Mouse (Mus musculus) neural tube, embryonic 13.5 days (tissue): ENCODE data around the gene Tas1r2. TPM values are rescaled to one million over a fixed set of nuclear protein-coding genes. Genes with fewer than 3 reads are reported as not detected.

Experiments used
- ATAC-seq: fragments of 200-750 bp; cut with Nextera tagmentation; 2 replicates; pipeline ENCODE4 v1.8.0; 2017; ENCODE audit warnings: low read depth, mild to moderate bottlenecking, moderate TSS enrichment, moderate library complexity
- H3K27ac ChIP-seq: fragments of 300-500 bp; sonication (generic); replicated peaks from 2 replicates; pipeline ENCODE4 v1.5.1; 2015; ENCODE audit warnings: moderate library complexity, mild to moderate bottlenecking, inconsistent platforms
- H3K27me3 ChIP-seq: fragments of 300-500 bp; sonication (generic); 2 replicates; pipeline ENCODE4 v1.6.1; 2015; ENCODE audit warnings: mild to moderate bottlenecking, inconsistent platforms
- H3K36me3 ChIP-seq: fragments of 300-500 bp; sonication (generic); 2 replicates; pipeline ENCODE4 v1.6.1; 2015; ENCODE audit warnings: mild to moderate bottlenecking, inconsistent platforms
- H3K4me1 ChIP-seq: fragments of 300-500 bp; sonication (generic); replicated peaks from 2 replicates; pipeline ENCODE4 v1.6.1; 2015; ENCODE audit warnings: inconsistent platforms
- H3K4me2 ChIP-seq: fragments of 300-500 bp; sonication (generic); 2 replicates; pipeline ENCODE4 v1.6.1; 2015; ENCODE audit warnings: inconsistent platforms, mild to moderate bottlenecking, moderate library complexity
- H3K4me3 ChIP-seq: fragments of 300-500 bp; sonication (generic); 2 replicates; pipeline ENCODE4 v1.5.1; 2015; ENCODE audit warnings: mild to moderate bottlenecking, inconsistent platforms
- H3K9ac ChIP-seq: fragments of 300-500 bp; sonication (generic); 2 replicates; pipeline ENCODE4 v1.6.1; 2015; ENCODE audit warnings: moderate library complexity, mild to moderate bottlenecking, inconsistent platforms
- H3K9me3 ChIP-seq: fragments of 300-500 bp; sonication (generic); 2 replicates; pipeline ENCODE4 v1.6.1; 2016; ENCODE audit warnings: inconsistent platforms
- WGBS: fragments of 180-500 bp; shearing (Covaris S2); methylation state at CpG from one replicate; pipeline ENCODE4 v1.1.7; 2015; 5-methylcytosine and 5-hydroxymethylcytosine counted together
- polyA plus RNA-seq: library from polyadenylated mRNA; unstranded; fragments of >200 nt; fragmentation: Nextera tagmentation; extraction: Ambion mirVana; gene quantifications from 2 replicates; pipeline ENCODE4 v1.2.1, GENCODE M21; 2015

The Tas1r2 gene
- not detected in 2 replicates for polyA plus RNA-seq

DNA sequence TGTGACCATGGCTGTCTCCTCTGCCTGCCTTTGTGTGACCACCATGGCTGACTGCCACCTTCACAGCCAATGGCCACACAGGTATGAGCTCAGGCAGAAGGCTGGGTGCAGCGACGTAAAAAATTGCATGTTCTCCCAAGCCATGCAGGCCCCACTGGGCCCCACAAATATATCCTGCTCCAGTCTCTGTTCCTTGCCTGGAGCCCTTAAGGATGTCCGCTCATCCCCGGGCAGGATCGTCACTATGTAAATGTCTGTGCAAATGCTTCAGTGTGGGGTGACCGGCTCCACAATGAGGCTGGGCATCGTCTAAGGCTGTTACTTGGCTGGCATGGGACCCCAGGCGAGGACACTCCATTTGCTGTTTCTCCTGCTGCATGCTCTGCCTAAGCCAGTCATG, at the start of gene Tas1r2:
TSS of gene Tas1r2 (plus strand) at position 301 of the 400 bp plus-strand sequence.
- 79% methylated on average over 8 of the region's 8 CpGs for WGBS
- Histone ChIP-seq H3K27ac (no peak within 1 kb of the TSS), H3K4me3 (no peak within 1 kb of the TSS), H3K4me2 (no peak within 1 kb of the TSS), H3K36me3 (peaks cover 9% of the 10 kb centered on the region; the same call in 1 of the 2 replicates), H3K9ac (no peak within 1 kb of the TSS), H3K27me3 (no peaks in the 10 kb centered on the region), H3K9me3 (no peaks in the 10 kb centered on the region), H3K4me1 (peaks cover 9% of the 10 kb centered on the region; the same call in 1 of the 2 replicates)
- ATAC-seq, result no peak

DNA sequence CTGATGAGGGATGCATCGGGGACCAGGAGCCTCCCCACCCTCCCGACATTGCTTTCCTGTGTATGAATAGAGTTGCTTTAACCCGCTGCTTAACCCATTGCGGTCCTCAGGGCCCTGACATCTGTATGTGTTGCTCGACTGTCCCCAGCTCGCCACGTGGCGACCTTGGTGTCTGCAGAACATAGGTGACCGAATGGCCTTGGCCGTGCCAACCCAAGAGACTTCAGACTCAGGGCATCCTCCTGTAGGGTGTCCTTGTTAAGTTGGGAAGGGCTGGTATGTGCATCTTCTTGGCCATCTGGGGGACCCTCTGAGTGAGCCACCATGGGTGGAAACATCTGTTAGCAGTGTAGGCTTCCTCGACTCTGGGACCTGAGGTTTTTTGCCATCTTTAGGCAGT, 48.1 kb upstream of the Tas1r2 start:
- H3K36me3 ChIP-seq, result peaks cover 47% of the 10 kb centered on the region
- ATAC-seq, result no peak
- no peaks in the 10 kb centered on the region for H3K27me3 ChIP-seq
- H3K9me3 ChIP-seq, result no peaks in the 10 kb centered on the region
- WGBS, result 89% methylated on average over 11 of the region's 11 CpGs
- no peak overlapping the region for H3K9ac ChIP-seq
- peaks cover 30% of the 10 kb centered on the region for H3K4me1 ChIP-seq
- H3K27ac ChIP-seq, result no peak overlapping the region
- no peak overlapping the region for H3K4me2 ChIP-seq
- H3K4me3 ChIP-seq, result no peak overlapping the region

DNA sequence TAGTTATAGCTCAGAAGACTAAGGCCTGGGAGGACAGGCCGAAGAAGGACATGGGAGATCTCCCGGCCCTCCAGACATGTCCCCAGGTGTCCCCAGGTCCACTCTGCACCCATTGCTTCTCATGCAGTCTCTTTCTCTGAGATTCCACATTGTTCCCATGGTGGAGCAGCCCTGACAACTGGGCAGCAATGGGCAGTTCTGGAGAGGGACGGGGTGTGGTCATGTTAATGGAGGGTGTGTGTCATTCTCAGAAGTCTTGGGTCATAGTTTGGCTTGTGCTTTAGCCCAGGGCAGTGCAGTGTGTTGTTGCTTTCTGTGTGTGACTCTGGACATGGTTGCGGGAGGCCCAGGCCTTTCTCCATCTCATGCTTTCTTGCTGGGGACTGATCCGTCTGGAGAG, 46.6 kb upstream of the Tas1r2 start:
- Histone ChIP-seq H3K4me2 (no peak overlapping the region), H3K4me3 (no peak overlapping the region), H3K9me3 (no peaks in the 10 kb centered on the region), H3K27ac (no peak overlapping the region), H3K36me3 (peaks cover 47% of the 10 kb centered on the region), H3K9ac (no peak overlapping the region), H3K27me3 (no peaks in the 10 kb centered on the region), H3K4me1 (peaks cover 30% of the 10 kb centered on the region)
- no peak for ATAC-seq
- WGBS, result 93% methylated on average over 5 of the region's 5 CpGs

DNA sequence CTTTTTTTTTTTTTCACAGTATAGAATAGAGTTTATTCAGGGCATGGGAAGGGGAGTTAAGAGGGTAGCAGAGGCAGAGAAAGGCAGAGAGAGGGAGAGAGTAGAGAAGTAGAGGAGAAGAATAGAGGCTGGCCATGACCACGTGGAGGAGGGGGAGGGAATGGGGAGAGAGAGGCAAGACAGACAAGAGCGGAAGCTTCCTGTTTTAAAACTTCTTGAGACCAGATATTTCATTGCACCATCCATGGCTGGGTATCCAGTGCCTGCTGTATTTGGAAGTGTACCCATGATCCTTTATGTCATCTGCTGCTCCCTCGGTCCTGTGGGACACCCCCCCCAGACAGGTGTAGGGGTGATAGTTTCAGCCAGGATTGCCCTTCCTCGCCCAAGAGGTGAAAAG, 44.4 kb upstream of the Tas1r2 start:
- H3K4me1 ChIP-seq, result peaks cover 17% of the 10 kb centered on the region
- no peak overlapping the region for H3K4me2 ChIP-seq
- H3K27me3 ChIP-seq, result no peaks in the 10 kb centered on the region
- H3K9ac ChIP-seq, result no peak overlapping the region
- peaks cover 58% of the 10 kb centered on the region for H3K36me3 ChIP-seq
- WGBS, result 76% methylated on average over 4 of the region's 4 CpGs
- ATAC-seq, result no peak
- no peak overlapping the region for H3K27ac ChIP-seq
- H3K9me3 ChIP-seq, result 0 out of 2 replicates have a peak, but pooled peaks cover 3% of the 10 kb centered on the region
- no peak overlapping the region for H3K4me3 ChIP-seq

DNA sequence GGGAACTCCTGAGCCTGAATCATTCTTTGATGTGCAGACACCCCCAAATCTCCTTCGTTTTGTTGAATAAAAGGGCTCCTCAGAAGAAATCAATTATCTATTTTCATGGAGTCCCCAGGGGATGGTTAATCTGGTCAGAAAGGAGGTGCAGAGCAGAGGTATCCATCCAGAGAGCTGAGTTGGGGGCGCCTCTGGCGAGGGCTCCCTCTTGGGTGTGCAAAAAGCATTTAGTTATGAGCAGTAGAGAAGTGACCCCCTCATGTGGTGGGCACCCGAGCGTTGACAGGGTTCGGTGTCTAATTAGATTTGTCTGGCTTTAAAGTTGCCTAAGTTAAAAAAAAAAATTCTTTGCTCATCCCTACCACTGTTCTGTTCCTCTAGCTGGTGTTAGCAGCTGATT, 42.4 kb upstream of the Tas1r2 start:
- no peak overlapping the region for H3K4me3 ChIP-seq
- H3K9me3 ChIP-seq, result 0 out of 2 replicates have a peak, but pooled peaks cover 3% of the 10 kb centered on the region
- H3K27me3 ChIP-seq, result no peaks in the 10 kb centered on the region
- peaks cover 63% of the 10 kb centered on the region for H3K36me3 ChIP-seq
- no peak overlapping the region; the same call in 1 of the 2 replicates for H3K9ac ChIP-seq
- no peak overlapping the region for H3K4me2 ChIP-seq
- peaks cover 18% of the 10 kb centered on the region for H3K4me1 ChIP-seq
- ATAC-seq, result 0 out of 2 replicates have a peak, but pooled peaks have one; percentile 9
- WGBS, result 50% methylated on average over 6 of the region's 6 CpGs
- H3K27ac ChIP-seq, result peak overlapping the region; percentile 69

DNA sequence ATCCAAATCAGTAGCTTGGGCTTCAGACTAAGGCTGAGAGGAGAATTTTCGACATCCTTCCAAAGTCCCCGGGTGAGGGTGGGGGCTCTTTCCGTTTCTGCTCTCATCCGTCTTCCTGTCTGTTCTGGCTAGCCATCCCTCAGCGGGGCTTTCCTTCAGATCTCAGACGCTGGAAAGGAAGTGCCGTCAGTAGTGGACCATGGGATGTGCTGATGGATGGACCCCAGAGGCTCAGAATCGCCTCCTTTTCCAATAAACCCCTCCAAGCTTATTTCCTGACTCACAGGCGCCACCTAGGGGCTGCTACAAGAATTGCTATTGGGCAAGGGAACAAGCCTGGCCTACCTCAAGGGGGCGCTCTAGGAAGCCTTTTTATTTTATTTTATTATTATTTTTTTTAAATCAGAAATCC, 41.8 kb upstream of the Tas1r2 start:
- H3K4me2 ChIP-seq, result peak overlapping the region; percentile 37
- peak overlapping the region; percentile 69 for H3K27ac ChIP-seq
- WGBS, result 6% methylated on average over 10 of the region's 10 CpGs
- ATAC-seq, result peak; percentile 60; the same call in 1 of the 2 replicates
- no peak overlapping the region for H3K9ac ChIP-seq
- peak overlapping the region; percentile 9; the same call in 1 of the 2 replicates for H3K4me3 ChIP-seq
- peaks cover 23% of the 10 kb centered on the region for H3K4me1 ChIP-seq
- H3K27me3 ChIP-seq, result no peaks in the 10 kb centered on the region
- H3K9me3 ChIP-seq, result 0 out of 2 replicates have a peak, but pooled peaks cover 3% of the 10 kb centered on the region
- peaks cover 63% of the 10 kb centered on the region for H3K36me3 ChIP-seq

DNA sequence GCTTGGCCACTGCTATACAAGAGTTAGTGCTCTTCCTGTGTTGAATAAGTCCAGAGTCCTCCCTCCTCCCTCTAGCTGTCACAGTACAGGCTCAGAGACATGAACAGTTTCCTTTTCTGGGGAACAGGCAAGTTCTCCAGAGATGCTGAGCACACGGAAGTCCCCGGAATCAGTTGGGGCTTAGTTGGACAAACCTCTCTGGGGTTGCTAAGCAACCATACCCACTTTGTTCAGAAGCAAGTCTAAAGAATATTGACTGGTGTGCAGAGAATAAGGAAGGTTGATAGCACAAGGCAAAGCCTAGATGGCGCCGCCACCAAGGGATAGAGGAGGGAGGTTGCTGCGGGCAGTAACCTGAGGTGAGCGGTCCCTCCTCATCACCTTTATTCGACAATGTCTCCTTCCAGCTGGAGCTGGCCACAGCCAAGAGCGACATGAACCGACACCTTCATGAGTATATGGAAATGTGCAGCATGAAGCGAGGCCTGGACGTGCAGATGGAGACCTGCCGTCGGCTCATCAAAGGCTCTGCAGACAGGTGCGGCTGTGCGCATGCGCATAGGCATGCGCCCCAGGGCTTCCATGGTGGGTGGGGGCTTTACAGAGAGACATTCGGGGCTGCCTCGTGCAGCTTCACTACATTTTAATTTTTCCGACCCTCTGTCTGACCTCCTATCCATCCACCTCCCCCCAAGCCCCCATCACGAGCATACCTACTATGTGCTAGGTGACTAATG, 38.6 kb upstream of the Tas1r2 start:
- Histone ChIP-seq H3K27ac (no peak overlapping the region), H3K9ac (0 out of 2 replicates have a peak overlapping the region, but pooled peaks have one; percentile 5), H3K4me3 (no peak overlapping the region), H3K4me2 (no peak overlapping the region), H3K9me3 (0 out of 2 replicates have a peak, but pooled peaks cover 3% of the 10 kb centered on the region), H3K27me3 (no peaks in the 10 kb centered on the region), H3K36me3 (peaks cover 42% of the 10 kb centered on the region), H3K4me1 (peaks cover 34% of the 10 kb centered on the region)
- no peak for ATAC-seq
- WGBS, result 92% methylated on average over 21 of the region's 21 CpGs

DNA sequence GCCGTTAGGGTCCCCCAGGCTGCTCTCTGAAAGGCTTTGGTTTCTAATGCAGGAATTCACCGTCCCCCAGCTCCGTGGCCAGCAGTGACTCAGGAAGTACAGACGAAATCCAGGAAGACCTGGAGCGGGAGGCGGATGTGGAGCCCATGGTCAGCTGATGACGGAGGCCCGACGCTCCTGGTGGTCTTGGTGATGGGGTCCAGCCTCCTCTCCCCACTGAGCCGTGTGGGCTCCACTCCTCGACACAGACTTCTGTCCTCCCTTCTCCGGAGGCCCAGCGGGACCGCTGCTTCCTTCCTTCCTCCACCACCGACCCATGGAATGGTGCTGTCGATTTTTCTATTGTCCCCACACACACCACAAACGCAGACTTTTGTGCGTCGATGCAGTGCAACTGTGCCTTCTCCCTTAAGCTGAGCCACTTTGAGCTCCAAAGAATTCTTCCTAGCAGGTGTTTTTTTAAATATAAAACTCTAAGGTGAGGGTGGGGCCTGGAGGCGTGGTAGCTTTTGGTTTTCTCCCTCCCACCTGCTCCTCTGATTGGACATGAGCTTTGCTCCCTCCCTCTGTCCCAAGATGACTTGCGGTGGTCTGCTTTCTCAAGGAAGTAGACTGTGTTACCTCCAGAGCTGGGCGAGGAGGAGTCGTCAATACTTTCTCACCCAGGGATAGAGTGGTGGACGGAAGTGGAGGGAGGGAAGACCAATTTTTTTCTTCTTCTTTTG, 36.9 kb upstream of the Tas1r2 start:
- H3K27me3 ChIP-seq, result no peaks in the 10 kb centered on the region
- WGBS, result 19% methylated on average over 24 of the region's 24 CpGs
- peak overlapping the region; percentile 50 for H3K9ac ChIP-seq
- 0 out of 2 replicates have a peak, but pooled peaks cover 3% of the 10 kb centered on the region for H3K9me3 ChIP-seq
- peak overlapping the region; percentile 11 for H3K27ac ChIP-seq
- H3K4me3 ChIP-seq, result peak overlapping the region; percentile 25
- H3K4me1 ChIP-seq, result peaks cover 22% of the 10 kb centered on the region
- peak overlapping the region; percentile 43 for H3K4me2 ChIP-seq
- peaks cover 42% of the 10 kb centered on the region for H3K36me3 ChIP-seq
- no peak; the same call in 1 of the 2 replicates for ATAC-seq

DNA sequence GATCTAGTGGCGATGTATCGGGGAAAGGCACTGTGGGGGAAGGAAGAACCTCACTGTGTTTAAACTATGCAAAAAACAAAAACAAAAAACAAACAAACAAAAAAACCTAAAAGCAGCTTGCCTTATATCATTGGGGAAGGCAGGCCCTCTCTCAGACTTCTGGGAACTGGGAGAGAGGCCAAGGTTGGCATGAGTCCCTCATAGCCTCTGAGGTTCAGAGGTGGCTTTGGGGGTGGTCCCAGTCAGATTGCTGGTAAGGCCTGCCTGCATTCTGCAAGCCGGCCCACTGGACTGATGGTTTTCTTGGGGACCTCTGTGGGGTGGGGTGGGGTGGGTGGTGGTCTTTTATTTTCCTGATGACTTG, 36.4 kb upstream of the Tas1r2 start:
- H3K27ac ChIP-seq, result peak overlapping the region; percentile 11; the same call in 1 of the 2 replicates
- 0 out of 2 replicates have a peak overlapping the region, but pooled peaks have one; percentile 25 for H3K4me3 ChIP-seq
- 0 out of 2 replicates have a peak, but pooled peaks cover 3% of the 10 kb centered on the region for H3K9me3 ChIP-seq
- peaks cover 23% of the 10 kb centered on the region for H3K4me1 ChIP-seq
- WGBS, result 80% methylated on average over 3 of the region's 3 CpGs
- H3K4me2 ChIP-seq, result peak overlapping the region; percentile 43
- ATAC-seq, result no peak
- peaks cover 42% of the 10 kb centered on the region for H3K36me3 ChIP-seq
- H3K27me3 ChIP-seq, result no peaks in the 10 kb centered on the region
- H3K9ac ChIP-seq, result 0 out of 2 replicates have a peak overlapping the region, but pooled peaks have one; percentile 50

DNA sequence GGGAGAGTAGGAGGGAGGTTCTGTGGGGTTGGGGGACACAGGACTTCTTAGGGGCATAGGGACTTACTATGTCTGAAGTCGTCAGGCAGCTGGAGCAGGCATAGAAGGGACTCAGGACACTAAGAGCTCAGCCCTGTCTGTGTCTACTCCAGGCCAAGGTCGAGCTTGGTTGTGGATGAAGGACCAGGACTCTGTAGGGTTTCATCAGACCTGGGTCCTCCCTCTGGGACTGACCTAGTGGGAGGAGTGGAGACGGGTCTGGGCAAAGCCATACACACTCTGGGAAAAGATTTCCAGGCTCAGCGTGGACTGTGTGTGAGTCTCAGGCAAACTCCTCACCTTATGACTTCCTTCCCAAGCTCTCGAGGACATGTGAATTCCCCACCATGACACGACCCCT, 33.6 kb upstream of the Tas1r2 start:
- peaks cover 42% of the 10 kb centered on the region for H3K4me1 ChIP-seq
- H3K9ac ChIP-seq, result no peak overlapping the region
- 85% methylated on average over 6 of the region's 6 CpGs for WGBS
- H3K36me3 ChIP-seq, result peaks cover 22% of the 10 kb centered on the region
- no peaks in the 10 kb centered on the region for H3K27me3 ChIP-seq
- no peak overlapping the region for H3K27ac ChIP-seq
- no peaks in the 10 kb centered on the region for H3K9me3 ChIP-seq
- no peak overlapping the region for H3K4me3 ChIP-seq
- no peak for ATAC-seq
- no peak overlapping the region for H3K4me2 ChIP-seq

DNA sequence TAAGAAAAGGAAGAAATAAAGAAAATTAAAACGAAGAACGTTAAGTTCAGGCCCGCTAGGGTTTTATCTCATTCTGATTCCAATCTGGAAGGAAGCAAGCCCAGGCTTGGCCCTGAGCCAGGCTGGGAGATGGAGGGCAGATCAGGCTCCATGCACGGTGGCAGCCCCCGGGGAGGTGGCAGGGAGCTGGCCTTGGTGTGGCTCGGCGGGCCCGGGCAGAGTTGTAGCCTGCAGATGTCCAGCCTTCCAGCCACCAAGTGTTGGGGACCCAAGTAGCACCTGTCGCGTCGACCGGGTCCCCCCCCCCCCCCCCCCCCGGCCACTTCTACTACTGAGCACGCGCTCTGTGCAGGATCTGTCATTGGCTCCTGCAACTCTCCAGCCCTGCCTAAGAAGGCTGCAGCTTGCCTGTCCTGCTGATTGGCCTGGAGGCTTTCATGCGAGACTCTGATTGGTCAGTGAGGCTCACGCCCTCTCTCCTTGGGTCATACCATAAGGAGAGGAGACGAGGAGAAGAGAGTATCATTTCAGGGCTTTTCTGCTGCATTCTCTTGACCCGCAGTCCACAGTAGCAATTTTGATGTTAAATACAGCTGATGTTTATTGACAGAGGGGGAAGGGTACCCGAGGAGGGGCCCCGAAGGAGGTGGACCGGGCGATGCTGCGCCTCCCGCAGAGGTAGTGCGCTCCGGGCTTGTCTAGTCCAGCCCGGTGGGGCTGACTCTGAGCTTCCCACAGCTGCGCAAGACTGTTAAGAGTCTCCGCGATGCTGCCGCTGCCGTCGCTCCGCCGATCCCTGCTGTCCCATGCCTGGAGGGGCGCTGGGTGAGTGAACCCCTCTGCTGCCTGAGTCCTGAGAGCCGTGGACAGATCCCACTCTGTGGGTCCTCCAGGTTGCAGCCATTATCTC, 30.7 kb upstream of the Tas1r2 start, which contains the start of gene Aldh4a1:
TSS of gene Aldh4a1 (plus strand) at position 494 of the 910 bp plus-strand sequence.
- under 1% methylated on average over 33 of the region's 38 CpGs for WGBS
- peak; percentile 100 for ATAC-seq
- peaks cover 29% of the 10 kb centered on the region for H3K4me1 ChIP-seq

More for the DNA sequence above, 30.7 kb upstream of the Tas1r2 start, which contains the start of gene Aldh4a1:
- Histone ChIP-seq H3K27me3 (no peaks in the 10 kb centered on the region), H3K4me2 (peak within 1 kb of the TSS; percentile 70), H3K9ac (peak within 1 kb of the TSS; percentile 77), H3K9me3 (no peaks in the 10 kb centered on the region), H3K4me3 (peak within 1 kb of the TSS; percentile 62), H3K36me3 (no peaks in the 10 kb centered on the region), H3K27ac (peak within 1 kb of the TSS; percentile 88)
